Mouse (Mus musculus): ENCODE measurements at regions not wholly inside any gene's neighbourhood (a gene's known extent, or its start where the extent isn't known, plus 50 kb on each side); places are given as distances from the start of the nearest gene placed in this dataset.
A peak's percentile ranks its signal among the peaks of the same experiment; 100 is the strongest.

DNA sequence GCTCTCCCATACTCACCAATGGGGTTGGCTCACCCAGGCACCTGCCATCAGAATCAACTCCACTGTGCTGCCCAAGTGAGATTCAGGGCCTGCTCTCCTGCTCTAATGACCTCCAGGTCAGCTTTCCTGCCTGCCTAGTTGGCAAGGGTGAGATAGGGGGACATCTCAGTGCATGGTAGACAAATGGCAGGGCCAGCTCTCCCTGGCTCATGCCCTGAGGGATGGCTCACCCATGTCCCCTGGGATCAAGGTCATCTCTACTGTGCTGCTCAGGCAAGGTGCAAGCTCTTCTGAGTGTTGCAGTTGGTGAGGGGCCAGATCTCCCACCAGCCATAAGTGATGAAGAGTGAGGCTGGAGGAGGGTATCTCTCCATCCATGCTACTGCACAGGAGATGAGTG lies 161.2 kb downstream of the Diras2 start:
- peak in 1 of 2 experiments; percentile 38 for DNase-seq (ENCODE audit: low spot score in 2 of 2)

DNA sequence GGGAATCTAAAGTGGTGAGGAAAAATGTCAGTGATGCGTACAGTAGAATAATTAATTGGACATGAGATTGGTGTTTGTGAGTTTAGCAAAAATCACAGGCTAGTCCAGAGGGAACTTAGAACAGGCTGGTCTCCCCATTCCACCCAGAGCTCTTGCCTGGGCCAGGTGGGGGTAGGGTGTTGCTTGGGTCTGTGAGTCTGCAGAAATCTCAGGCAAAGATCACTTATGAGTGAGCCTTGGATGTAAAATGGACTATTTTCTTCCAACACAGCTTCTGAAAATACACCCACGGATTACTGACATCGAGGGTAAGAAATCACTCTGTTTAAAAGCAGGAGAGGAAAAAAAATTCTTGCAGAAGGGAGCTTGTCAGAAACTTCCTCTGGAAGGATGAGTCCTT lies 159.1 kb downstream of the Diras2 start:
- peak in 1 of 2 experiments; percentile 28 for DNase-seq (ENCODE audit: low spot score in 2 of 2)

DNA sequence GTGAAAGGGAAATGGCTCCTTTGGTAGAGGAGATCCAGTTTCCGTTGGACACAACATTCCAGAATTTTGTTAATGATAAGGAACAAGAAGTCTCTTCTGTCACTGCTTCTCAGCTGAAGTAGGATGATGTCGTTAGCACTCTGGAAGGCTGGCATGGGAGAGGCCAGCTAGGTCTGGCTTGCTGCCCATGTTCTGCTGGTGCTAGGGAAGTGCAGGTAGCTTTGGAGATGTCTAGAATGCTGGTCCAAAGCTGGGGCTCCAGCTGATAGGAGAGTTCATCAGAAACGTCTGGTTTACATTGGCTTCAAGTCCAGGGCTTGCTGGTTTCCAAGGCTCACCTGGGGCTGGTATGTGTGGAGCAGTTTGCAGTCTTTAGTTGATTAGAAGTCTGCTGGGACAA lies 156.3 kb downstream of the Diras2 start:
- peak in 1 of 2 experiments; percentile 31 for DNase-seq (ENCODE audit: low spot score in 2 of 2)

DNA sequence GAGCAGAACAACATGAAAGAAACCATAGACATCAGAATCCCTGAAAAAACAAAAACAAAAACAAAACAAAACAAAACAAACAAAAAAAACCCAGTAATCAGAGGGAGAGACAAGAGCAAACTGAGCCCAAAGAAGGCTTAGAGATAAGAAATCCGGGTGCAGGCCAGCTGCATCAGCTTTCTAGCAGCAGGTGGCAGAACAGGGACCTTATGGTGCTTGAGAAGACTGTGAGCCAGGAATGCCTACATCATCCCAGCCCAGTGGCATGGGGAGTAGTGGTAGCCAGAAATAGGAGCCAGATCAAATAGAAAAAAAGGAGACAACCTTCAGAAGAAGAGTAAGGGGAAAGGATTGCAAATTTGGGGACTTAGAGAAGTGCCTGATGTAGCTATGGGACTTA lies 152.8 kb downstream of the Diras2 start:
- DNase-seq (ENCODE audit: low spot score in 2 of 2) = no peak

DNA sequence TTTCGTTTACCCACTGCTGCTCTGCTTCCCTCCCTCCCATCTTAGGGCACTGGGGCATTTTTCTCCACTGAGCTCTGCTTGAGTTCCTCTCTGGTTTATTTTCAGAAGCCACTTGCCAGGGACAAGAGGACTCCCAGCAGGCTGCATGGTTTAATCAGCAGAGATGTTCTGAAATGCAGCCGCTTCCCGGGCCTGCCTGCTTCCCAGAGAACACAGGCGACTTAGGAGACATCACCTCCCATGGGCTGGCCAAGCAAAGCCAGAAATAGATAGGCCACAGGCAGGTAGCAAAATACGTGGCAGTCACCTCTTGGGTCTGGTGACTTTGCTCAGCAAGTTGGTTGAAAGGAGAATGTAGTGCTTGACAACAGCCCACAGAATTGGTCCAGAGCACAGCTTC lies 141.8 kb downstream of the Diras2 start:
- DNase-seq (ENCODE audit: low spot score in 2 of 2) = peak in 1 of 2 experiments; percentile 37

DNA sequence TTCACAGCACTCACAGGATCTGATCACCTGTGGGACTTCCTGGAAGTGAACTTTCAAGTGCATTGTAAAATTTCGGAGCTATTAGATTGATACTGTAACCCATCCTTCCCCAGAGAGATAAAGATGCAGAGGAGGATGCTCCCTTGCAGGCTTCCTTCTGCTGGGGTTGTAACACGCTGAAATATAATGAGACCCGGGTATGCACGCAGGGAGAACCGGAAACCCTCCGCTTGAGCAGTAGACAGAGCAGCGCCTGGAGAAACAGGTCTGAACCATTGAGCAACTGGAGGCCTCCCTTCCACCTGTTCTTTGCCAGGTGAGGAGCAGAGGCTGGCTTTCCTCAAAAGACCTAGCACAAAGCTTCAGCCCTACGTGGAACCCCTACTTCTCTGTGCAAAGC lies 135.3 kb downstream of the Diras2 start:
- no peak for DNase-seq (ENCODE audit: low spot score in 2 of 2)

DNA sequence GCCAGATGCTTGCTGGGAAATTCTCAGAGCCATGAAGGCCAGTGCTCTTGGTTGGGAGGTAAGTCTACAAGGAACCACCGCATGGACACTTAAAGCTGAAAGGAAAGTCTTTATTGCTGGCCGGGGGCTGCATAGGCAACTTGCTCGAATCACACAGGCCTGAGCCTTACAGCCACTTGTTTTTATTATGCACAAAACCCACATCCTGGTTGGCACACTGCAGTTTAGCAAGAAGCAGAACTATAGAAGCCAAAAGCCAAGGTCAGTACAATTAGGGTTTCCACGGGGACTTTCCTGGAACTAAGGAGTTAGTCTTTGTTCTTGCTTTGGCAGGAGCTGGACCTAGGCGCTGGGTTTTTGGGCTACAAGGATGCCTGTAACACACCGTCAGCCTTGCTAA lies 132.7 kb downstream of the Diras2 start:
- no peak for DNase-seq (ENCODE audit: low spot score in 2 of 2)

DNA sequence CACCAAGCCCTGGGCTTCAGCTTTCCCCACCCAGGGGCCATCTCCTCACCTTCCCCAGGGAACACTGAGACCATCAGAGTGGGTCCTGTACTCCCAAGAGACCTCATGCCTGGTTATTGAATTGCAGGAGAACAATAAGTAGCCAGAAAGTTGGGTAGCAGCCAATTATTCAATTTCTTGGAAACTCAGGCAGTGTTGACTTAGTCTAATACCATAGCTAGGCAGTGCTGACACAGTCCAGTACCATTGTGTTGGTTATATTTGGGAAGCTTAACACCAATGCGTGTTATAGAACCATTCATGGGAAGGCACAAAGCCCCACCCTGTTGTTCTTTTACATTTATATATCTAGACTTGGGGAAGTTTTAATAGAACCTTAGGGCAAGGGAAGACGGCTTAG lies 131.9 kb downstream of the Diras2 start:
- no peak for DNase-seq (ENCODE audit: low spot score in 2 of 2)

DNA sequence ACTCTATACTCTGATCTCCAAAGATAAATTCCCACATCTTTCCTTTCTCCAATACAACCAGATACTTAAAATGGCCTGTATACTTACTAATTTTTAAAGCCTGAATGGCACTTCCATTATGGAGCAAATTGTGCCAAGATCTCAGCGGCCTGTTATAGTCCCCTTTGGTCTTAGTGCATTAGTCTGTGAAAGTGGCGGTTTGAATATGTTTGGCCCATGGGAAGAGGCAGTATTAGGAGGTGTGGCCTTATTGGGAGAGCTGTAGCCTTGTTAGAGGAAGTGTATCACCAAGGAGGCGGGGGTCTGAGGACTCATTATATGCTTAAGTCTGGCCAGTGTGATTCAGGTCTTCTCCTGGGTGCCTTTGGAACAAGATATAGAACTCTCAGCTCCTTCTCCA lies 127.3 kb downstream of the Diras2 start:
- no peak for DNase-seq (ENCODE audit: low spot score in 2 of 2)

DNA sequence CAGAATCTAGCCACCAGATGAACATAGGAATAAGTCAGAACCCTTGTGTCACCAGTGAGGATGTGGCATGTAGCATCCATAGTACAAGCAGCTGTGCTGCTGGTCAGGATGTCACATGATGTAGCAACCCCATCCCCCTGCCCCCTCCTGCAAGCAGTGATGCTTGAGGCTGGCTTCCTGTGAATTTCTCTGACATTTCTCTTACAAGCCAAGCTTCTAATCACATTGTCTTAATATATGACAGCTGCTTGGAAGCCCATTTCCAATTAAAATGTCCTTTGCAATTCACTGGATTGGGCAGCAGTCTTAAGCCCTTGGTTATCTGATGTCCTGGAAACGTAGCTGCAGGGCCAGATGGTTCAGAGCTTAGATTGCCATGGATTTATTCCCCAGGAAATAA lies 114.8 kb downstream of the Diras2 start:
- no peak for DNase-seq (ENCODE audit: low spot score in 2 of 2)

DNA sequence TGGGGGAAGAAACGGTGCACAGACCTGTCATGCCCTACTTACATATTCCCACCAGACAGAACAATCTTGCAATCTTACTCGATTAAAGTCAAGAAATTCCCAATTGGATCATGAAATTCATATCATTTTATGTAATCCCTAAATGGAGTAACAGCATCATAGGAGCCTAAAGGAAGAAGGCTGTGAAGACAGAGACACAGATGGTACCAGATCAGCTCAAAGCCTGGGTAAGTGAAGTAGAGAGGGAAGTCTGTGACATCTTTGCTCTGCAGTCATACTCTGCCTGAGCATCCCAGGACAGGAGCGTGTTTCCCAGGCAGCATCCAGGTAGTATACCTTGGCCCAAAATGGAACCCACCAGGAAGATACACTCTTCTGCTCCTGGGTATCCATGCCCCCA lies 108.6 kb downstream of the Diras2 start:
- DNase-seq (ENCODE audit: low spot score in 2 of 2) = no peak

DNA sequence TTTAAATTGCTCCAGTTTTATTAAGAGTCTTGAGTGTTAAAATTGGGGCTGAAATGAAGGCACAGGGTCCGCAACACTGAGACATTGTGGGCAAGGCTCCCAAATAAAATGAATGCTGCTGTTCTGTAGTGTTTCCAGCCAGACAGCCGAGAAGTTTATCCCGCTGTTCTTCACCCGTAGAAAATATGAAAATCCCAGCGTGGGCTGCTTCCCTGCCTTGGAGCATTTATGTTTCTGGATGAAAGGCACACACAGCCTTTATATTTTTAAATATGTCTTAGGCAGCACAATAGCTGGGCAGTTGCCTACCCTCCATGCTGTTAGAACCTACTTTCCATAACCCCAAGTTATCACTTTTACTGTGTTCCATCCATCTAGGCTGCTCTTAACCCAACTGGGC lies 102.6 kb downstream of the Diras2 start:
- DNase-seq (ENCODE audit: low spot score in 2 of 2) = no peak

DNA sequence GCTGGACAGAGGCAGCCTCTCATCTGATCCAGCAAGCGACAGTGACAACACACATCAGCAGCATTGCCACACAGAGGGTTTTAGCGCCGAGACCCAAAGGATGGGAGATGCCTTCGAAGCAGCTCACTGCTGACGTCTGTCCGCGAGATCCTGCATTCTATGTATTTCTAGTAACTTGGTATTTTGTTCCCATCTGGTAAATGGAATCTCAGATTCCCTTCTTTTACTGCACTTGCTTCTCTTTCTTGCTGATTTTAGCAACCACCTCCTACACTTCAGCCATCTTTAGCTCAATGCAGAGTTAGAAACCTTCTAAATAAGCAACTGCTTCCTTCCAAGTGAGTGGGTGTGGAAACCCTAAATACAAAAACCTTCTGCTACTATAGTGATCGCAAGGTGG lies 94.3 kb downstream of the Diras2 start:
- no peak for DNase-seq (ENCODE audit: low spot score in 2 of 2)

DNA sequence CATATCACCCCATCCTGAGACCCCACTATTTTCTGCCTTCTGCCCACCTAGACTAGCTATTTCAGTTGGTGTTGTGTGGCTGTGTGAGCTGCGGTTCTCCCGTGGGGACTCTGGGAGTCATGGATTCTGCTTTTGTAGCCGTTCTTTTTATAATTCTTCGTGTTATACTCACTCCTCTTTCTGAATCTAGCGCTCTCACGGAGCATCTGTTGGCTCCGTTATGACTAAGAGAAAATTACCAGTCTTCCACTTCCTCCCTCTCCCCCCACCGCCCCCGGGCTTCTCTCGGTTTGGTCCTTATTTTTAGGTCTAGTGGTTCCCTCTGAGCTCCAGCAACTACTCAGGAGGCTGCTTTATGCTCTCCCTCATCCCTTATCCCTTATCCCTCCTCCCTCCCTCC lies 85.6 kb downstream of the Diras2 start:
- no peak for DNase-seq (ENCODE audit: low spot score in 2 of 2)

DNA sequence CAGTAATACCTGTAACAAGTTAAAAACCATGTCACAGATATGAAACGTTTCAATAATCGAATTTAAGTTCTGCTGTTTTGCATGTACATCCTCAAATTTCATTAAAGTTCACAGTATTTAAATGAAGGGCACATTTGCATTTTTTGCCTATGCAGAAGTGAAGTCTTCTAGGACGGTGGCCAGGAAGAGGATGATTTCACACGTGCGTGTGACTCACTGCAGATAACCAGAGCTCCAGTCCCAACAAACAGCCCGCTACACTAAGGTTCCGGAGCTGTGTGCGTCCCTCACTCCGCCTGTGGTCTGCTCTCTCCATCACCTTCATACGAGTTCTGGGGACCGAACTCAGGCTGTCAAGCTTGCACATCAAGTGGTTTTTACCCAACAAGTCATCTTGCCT lies 82.2 kb downstream of the Diras2 start:
- no peak for DNase-seq (ENCODE audit: low spot score in 2 of 2)

DNA sequence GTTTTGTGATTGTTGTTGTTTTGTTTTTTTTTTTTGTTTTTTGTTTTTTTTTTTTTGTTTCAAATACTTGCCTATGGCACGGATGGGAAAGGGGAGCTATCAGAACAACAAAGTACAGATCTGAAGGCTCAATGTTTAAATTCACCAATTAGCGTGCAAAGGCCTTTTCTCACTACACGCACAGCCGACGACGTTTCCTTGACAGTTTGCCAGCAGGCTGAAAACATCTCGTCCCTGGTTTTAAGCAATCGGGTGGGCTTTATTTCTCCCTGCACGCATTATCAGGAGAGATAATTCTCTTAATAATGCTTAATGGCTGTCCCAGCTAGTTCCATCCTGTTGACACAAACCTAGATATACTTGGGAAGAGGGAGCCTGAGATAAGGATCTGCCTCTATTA lies 79.6 kb downstream of the Diras2 start:
- no peak for DNase-seq (ENCODE audit: low spot score in 2 of 2)

DNA sequence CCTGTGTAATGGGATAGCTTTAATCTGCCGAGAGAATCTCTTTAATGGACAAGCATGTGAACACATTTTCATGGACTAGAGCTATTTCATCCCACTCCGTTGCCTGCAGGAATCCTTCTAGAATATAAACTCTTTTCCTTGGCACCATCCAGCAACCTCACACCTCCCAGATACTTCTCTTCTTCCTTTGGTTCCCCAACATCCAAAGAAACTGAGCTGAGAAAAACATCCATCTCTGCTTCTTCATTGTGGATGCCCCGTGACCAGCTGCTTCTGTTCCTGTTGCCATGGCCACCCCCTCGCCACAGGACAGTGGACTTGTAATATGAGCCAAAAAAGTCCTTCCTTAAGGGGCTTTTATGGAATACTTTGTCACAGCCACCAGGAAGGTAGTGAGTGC lies 78.8 kb downstream of the Diras2 start:
- no peak for DNase-seq (ENCODE audit: low spot score in 2 of 2)
